Mouse (Mus musculus) central nervous system, embryonic 18 days (tissue): ENCODE data around the gene Khnyn. TPM values are rescaled to one million over a fixed set of nuclear protein-coding genes. Genes with fewer than 3 reads are reported as not detected.

Experiments
- polyA plus RNA-seq: library from polyadenylated mRNA; depleted of rRNA; stranded (reverse); fragments of >200 nt; gene quantifications from 2 replicates; pipeline ENCODE4 v1.2.3, GENCODE M21; 2012; rRNA removed

Khnyn gene
- 12.2 and 12.4 TPM in 2 replicates for polyA plus RNA-seq

GRCm38 (mm10) chr14:55884713-55885113, at the start of gene Khnyn:
Gene Khnyn, plus strand, starts transcription at chr14:55884947.

GRCm38 (mm10) chr14:55853621-55854285, 31.0 kb upstream of the Khnyn start, which contains the start of gene Nynrin:
Gene Nynrin, plus strand, starts transcription at chr14:55854010.

GRCm38 (mm10) chr14:55884166-55884565, 581 bp upstream of the Khnyn start, which contains the start of gene Cbln3:
Gene Cbln3, minus strand, starts transcription at chr14:55884392.

GRCm38 (mm10) chr14:55899701-55900413, 15.1 kb downstream of the Khnyn start, which contains the start of gene Sdr39u1:
Gene Sdr39u1, minus strand, starts transcription at chr14:55900293.

GRCm38 (mm10) chr14:55944575-55944974, 59.8 kb downstream of the Khnyn start, which contains the start of gene Cma1:
Gene Cma1, minus strand, starts transcription at chr14:55944675.

Other genes starting within 250 kb of the Khnyn start
- gene Ipo4, start 249.0 kb upstream of the Khnyn start, polyA plus RNA-seq = 202 and 205 TPM in 2 replicates
- 5.1 TPM in 2 replicates for gene Gm49378, start 247.1 kb upstream of the Khnyn start, polyA plus RNA-seq
- 35.5 and 36.6 TPM in 2 replicates for gene Tm9sf1, start 241.1 kb upstream of the Khnyn start, polyA plus RNA-seq
- 1.2 and 1.4 TPM in 2 replicates for gene Tssk4, start 234.8 kb upstream of the Khnyn start, polyA plus RNA-seq
- 49.7 and 51.7 TPM in 2 replicates for gene Mdp1, start 224.4 kb upstream of the Khnyn start, polyA plus RNA-seq
- gene Gmpr2, start 213.0 kb upstream of the Khnyn start, polyA plus RNA-seq = 39.3 and 44.8 TPM in 2 replicates
- 467 and 498 TPM in 2 replicates for gene Nedd8, start 212.8 kb upstream of the Khnyn start, polyA plus RNA-seq
- gene Tinf2, start 203.1 kb upstream of the Khnyn start, polyA plus RNA-seq = 19.4 and 19.8 TPM in 2 replicates
- gene Tgm1, start 171.0 kb upstream of the Khnyn start, polyA plus RNA-seq = 0.31 and 2.6 TPM in 2 replicates
- 70.1 and 73.0 TPM in 2 replicates for gene Rabggta, start 162.7 kb upstream of the Khnyn start, polyA plus RNA-seq
- 87.8 and 91.7 TPM in 2 replicates for gene Dhrs1, start 139.3 kb upstream of the Khnyn start, polyA plus RNA-seq
- gene Nop9, start 139.3 kb upstream of the Khnyn start, polyA plus RNA-seq = 18.7 and 19.3 TPM in 2 replicates
- 0.88 and 1.0 TPM in 2 replicates for gene Cideb, start 126.5 kb upstream of the Khnyn start, polyA plus RNA-seq
- gene Ltb4r2, start 123.5 kb upstream of the Khnyn start, polyA plus RNA-seq = 0.35 and 0.48 TPM in 2 replicates
- 0.47 and 0.59 TPM in 2 replicates for gene Ltb4r1, start 119.0 kb upstream of the Khnyn start, polyA plus RNA-seq
- 2.7 and 3.0 TPM in 2 replicates for gene Adcy4, start 100.9 kb upstream of the Khnyn start, polyA plus RNA-seq
- gene Ripk3, start 96.1 kb upstream of the Khnyn start, polyA plus RNA-seq = 1.1 and 1.3 TPM in 2 replicates
- 9.2 and 11.3 TPM in 2 replicates for gene Nfatc4, start 61.8 kb upstream of the Khnyn start, polyA plus RNA-seq
- 11.6 and 11.8 TPM in 2 replicates for gene Nynrin, start 30.9 kb upstream of the Khnyn start, polyA plus RNA-seq
- gene Cbln3, start 555 bp upstream of the Khnyn start, polyA plus RNA-seq = 0.59 and 0.63 TPM in 2 replicates
- 137 and 138 TPM in 2 replicates for gene Sdr39u1, start 15.3 kb downstream of the Khnyn start, polyA plus RNA-seq
- 1.0 and 3.2 TPM in 2 replicates for gene Cma1, start 59.7 kb downstream of the Khnyn start, polyA plus RNA-seq
- gene Cma2, start 66.0 kb downstream of the Khnyn start, polyA plus RNA-seq = not detected in 2 replicates
- not detected in 2 replicates for gene Mcpt1, start 133.0 kb downstream of the Khnyn start, polyA plus RNA-seq
- gene Mcpt9, start 145.5 kb downstream of the Khnyn start, polyA plus RNA-seq = not detected in 2 replicates
- gene Mcpt2, start 157.1 kb downstream of the Khnyn start, polyA plus RNA-seq = not detected in 2 replicates
- gene Mcpt4, start 177.4 kb downstream of the Khnyn start, polyA plus RNA-seq = 0.23 and 0.70 TPM in 2 replicates
- gene Mcpt8, start 200.3 kb downstream of the Khnyn start, polyA plus RNA-seq = not detected in 2 replicates
- 0.13 and 0.25 TPM in 2 replicates for gene Ctsg, start 217.6 kb downstream of the Khnyn start, polyA plus RNA-seq
- not detected in 2 replicates for gene Gzme, start 235.7 kb downstream of the Khnyn start, polyA plus RNA-seq
- not detected in 2 replicates for gene Gzmd, start 247.7 kb downstream of the Khnyn start, polyA plus RNA-seq